Mouse (Mus musculus) thymus, postnatal 10 days (tissue): ENCODE results near the gene Tm9sf2.
A peak's percentile ranks its signal among the peaks of the same experiment; 100 is the strongest.
"Not testable (repeated sequence)": the region's sequence is repeated elsewhere in the genome, so short reads cannot be mapped to it uniquely, and the experiment has no call there.

Experiments used
- DNase-seq, 2 experiments: peaks; one replicate each; pipeline ENCODE4 v3.0.0; 2021; ENCODE audit warnings: low spot score in 2 of 2

The Tm9sf2 gene

GRCm38 (mm10) chr14:122106822-122107468, at the start of gene Tm9sf2:
TSS of gene Tm9sf2 (plus strand) at chr14:122107038.
- peak; percentile 90 to 93 for DNase-seq

GRCm38 (mm10) chr14:122057941-122058346, 48.9 kb upstream of the Tm9sf2 start:
- DNase-seq = no peak

- peak; percentile 82 to 91 for DNase-seq
These were observed 46.2 kb upstream of the Tm9sf2 start for GRCm38 (mm10) chr14:122060642-122061041.

GRCm38 (mm10) chr14:122061376-122061775, 45.5 kb upstream of the Tm9sf2 start:
- no peak for DNase-seq

GRCm38 (mm10) chr14:122062411-122063090, 44.3 kb upstream of the Tm9sf2 start:
- DNase-seq = no peak

GRCm38 (mm10) chr14:122063599-122063998, 43.2 kb upstream of the Tm9sf2 start:
- DNase-seq = peak in 1 of 2 experiments; percentile 46

- DNase-seq = peak; percentile 77 to 89
These were observed 42.3 kb upstream of the Tm9sf2 start for GRCm38 (mm10) chr14:122064519-122064918.

- DNase-seq = peak; percentile 66
These were observed 40.6 kb upstream of the Tm9sf2 start for GRCm38 (mm10) chr14:122066243-122066642.

- DNase-seq = not testable (repeated sequence)
These were observed 38.8 kb upstream of the Tm9sf2 start for GRCm38 (mm10) chr14:122068036-122068435.

GRCm38 (mm10) chr14:122068801-122069695, 37.8 kb upstream of the Tm9sf2 start:
- no peak for DNase-seq

GRCm38 (mm10) chr14:122069948-122070347, 36.9 kb upstream of the Tm9sf2 start:
- DNase-seq = no peak

GRCm38 (mm10) chr14:122073422-122073821, 33.4 kb upstream of the Tm9sf2 start:
- DNase-seq = peak in 1 of 2 experiments; percentile 37

- DNase-seq = no peak
These were observed 32.5 kb upstream of the Tm9sf2 start for GRCm38 (mm10) chr14:122074360-122074759.

- no peak for DNase-seq
These were observed 31.2 kb upstream of the Tm9sf2 start for GRCm38 (mm10) chr14:122075485-122076200.

- DNase-seq = no peak
These were observed 29.8 kb upstream of the Tm9sf2 start for GRCm38 (mm10) chr14:122077017-122077416.

- peak; percentile 49 to 80 for DNase-seq
These were observed 27.4 kb upstream of the Tm9sf2 start for GRCm38 (mm10) chr14:122079428-122079827.

- no peak for DNase-seq
These were observed 26.9 kb upstream of the Tm9sf2 start for GRCm38 (mm10) chr14:122079921-122080320.

GRCm38 (mm10) chr14:122081308-122081707, 25.5 kb upstream of the Tm9sf2 start:
- no peak for DNase-seq

- DNase-seq = no peak
These were observed 23.3 kb upstream of the Tm9sf2 start for GRCm38 (mm10) chr14:122083499-122083898.

GRCm38 (mm10) chr14:122087956-122088355, 18.9 kb upstream of the Tm9sf2 start:
- no peak for DNase-seq

- DNase-seq = no peak
These were observed 14.5 kb upstream of the Tm9sf2 start for GRCm38 (mm10) chr14:122092363-122092762.

- DNase-seq = no peak
These were observed 10.5 kb upstream of the Tm9sf2 start for GRCm38 (mm10) chr14:122096331-122096730.
